Mouse (Mus musculus): ENCODE measurements around the gene Ctnnb1. TPM values are rescaled to one million over a fixed set of nuclear protein-coding genes. Genes with fewer than 3 reads are reported as not detected.
A peak's percentile ranks its signal among the peaks of the same experiment; 100 is the strongest.

The Ctnnb1 gene
- total RNA-seq, 2 experiments from 2014 or later, result 434 to 436 TPM

- no peak for DNase-seq (ENCODE audit: low spot score in 2 of 2)
These were observed 31.6 kb downstream of the Ctnnb1 start for GRCm38 (mm10) chr9:120960611-120961010.

GRCm38 (mm10) chr9:120961466-120961865, 32.5 kb downstream of the Ctnnb1 start:
- DNase-seq (ENCODE audit: low spot score in 2 of 2), result no peak

- DNase-seq (ENCODE audit: low spot score in 2 of 2), result no peak
These were observed 33.1 kb downstream of the Ctnnb1 start for GRCm38 (mm10) chr9:120961969-120962700.

GRCm38 (mm10) chr9:120963104-120963503, 34.1 kb downstream of the Ctnnb1 start:
- DNase-seq (ENCODE audit: low spot score in 2 of 2), result no peak

GRCm38 (mm10) chr9:120963720-120964119, 34.7 kb downstream of the Ctnnb1 start:
- no peak for DNase-seq (ENCODE audit: low spot score in 2 of 2)

- DNase-seq (ENCODE audit: low spot score in 2 of 2), result no peak
These were observed 35.2 kb downstream of the Ctnnb1 start for GRCm38 (mm10) chr9:120964224-120964623.

- DNase-seq (ENCODE audit: low spot score in 2 of 2), result no peak
These were observed 36.0 kb downstream of the Ctnnb1 start for GRCm38 (mm10) chr9:120965007-120965406.

GRCm38 (mm10) chr9:120973026-120973515, 44.1 kb downstream of the Ctnnb1 start:
- no peak for DNase-seq (ENCODE audit: low spot score in 2 of 2)

- DNase-seq (ENCODE audit: low spot score in 2 of 2), result no peak
These were observed 45.2 kb downstream of the Ctnnb1 start for GRCm38 (mm10) chr9:120974209-120974608.

GRCm38 (mm10) chr9:120976158-120976557, 47.1 kb downstream of the Ctnnb1 start:
- DNase-seq (ENCODE audit: low spot score in 2 of 2), result peak in 1 of 2 experiments; percentile 50

- DNase-seq (ENCODE audit: low spot score in 2 of 2), result no peak
These were observed 47.8 kb downstream of the Ctnnb1 start for GRCm38 (mm10) chr9:120976856-120977255.

GRCm38 (mm10) chr9:120981777-120982176, 52.8 kb downstream of the Ctnnb1 start:
- no peak for DNase-seq (ENCODE audit: low spot score in 2 of 2)

GRCm38 (mm10) chr9:120983849-120984248, 54.8 kb downstream of the Ctnnb1 start:
- DNase-seq (ENCODE audit: low spot score in 2 of 2), result no peak

- DNase-seq (ENCODE audit: low spot score in 2 of 2), result no peak
These were observed 55.5 kb downstream of the Ctnnb1 start for GRCm38 (mm10) chr9:120984509-120984908.

- no peak for DNase-seq (ENCODE audit: low spot score in 2 of 2)
These were observed 56.0 kb downstream of the Ctnnb1 start for GRCm38 (mm10) chr9:120985009-120985408.

GRCm38 (mm10) chr9:120985524-120985923, 56.5 kb downstream of the Ctnnb1 start:
- DNase-seq (ENCODE audit: low spot score in 2 of 2), result no peak

GRCm38 (mm10) chr9:120986255-120986654, 57.2 kb downstream of the Ctnnb1 start:
- no peak for DNase-seq (ENCODE audit: low spot score in 2 of 2)

GRCm38 (mm10) chr9:120986994-120987393, 58.0 kb downstream of the Ctnnb1 start:
- DNase-seq (ENCODE audit: low spot score in 2 of 2), result no peak

GRCm38 (mm10) chr9:120988088-120988487, 59.1 kb downstream of the Ctnnb1 start:
- no peak for DNase-seq (ENCODE audit: low spot score in 2 of 2)

GRCm38 (mm10) chr9:120989806-120990700, 61.0 kb downstream of the Ctnnb1 start:
- DNase-seq (ENCODE audit: low spot score in 2 of 2), result no peak

- DNase-seq (ENCODE audit: low spot score in 2 of 2), result no peak
These were observed 62.8 kb downstream of the Ctnnb1 start for GRCm38 (mm10) chr9:120991801-120992200.

- DNase-seq (ENCODE audit: low spot score in 2 of 2), result no peak
These were observed 64.0 kb downstream of the Ctnnb1 start for GRCm38 (mm10) chr9:120993004-120993403.
